Mouse (Mus musculus) megakaryocyte, embryonic 14.5 days (primary cell): ENCODE data around the gene Clcn6.

Experiments used
- FLI1 ChIP-seq: IDR thresholded peaks from 2 replicates; pipeline ENCODE4 v1.6.1; 2012; ENCODE audit warnings: low read length, inconsistent platforms, mixed read lengths
- GATA1 ChIP-seq: IDR thresholded peaks from 3 replicates; pipeline ENCODE4 v1.6.1; 2012; ENCODE audit warnings: mixed read lengths, low read length, inconsistent platforms, borderline replicate concordance

DNA sequence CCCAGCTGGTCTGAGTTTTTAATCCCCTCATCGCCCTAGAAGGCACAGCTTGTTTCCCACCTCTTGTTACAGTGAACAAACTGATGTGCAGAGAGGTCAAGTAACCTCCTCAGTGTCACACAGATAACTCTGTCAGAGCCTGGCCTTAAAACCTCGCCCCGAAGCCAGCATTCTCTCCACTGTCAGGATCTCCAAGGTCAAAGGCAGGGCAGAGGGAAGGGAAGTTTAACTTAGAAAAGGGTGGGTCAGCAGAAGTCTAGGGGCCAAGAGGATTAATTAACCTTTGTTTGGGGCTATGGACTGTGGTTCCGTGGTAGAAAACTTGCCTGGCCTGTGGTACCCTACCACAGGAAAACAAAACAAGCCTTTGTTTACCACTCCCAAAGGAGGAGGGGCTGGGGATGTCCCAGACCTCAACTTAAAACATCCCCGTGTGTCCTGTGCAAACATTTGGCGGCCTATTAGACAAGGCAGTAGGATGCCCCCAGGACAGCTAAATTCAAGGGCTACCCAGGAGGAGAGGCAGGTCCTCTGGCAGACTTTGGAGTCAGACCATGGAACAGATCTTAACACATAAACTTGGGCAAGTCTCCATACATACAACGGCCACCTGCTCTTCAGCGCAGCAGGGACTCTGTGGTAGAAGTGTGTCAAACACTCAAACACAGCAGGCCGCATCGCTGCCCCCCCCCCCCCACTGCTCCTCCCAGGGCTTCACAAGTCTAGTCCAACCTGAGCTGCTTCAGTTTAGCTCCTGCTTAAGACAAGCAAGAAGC lies 46.7 kb upstream of the Clcn6 start:
- no peak for TF ChIP-seq GATA1
- no peak for TF ChIP-seq FLI1
